In the genomic region with DNA sequence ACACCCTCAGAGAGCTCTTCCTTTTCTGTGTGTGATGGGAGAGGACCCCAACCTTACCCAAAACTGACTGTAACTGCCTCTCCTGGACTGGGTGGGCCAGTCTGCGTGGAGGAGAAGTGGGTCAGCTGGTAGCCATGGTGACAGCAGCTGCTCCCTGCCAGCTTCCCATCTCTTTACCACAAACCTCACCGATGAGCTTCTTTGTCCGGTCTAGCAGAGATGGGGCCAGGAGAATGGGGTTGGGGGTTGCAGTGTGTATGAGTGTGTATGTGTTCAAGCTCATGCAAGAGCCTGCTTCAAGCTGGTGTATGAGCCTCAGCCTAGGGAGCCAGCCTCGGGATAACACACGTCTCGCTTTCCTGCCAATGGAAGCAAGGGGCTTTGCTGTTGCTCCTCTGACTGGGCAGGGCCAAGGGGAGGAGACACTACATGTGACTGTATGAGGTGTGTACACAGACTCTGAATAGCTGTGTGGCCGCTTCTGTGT, we compare ENCODE assay signal across 14 mouse cellular contexts. TPM values are rescaled to one million over a fixed set of nuclear protein-coding genes. Genes with fewer than 3 reads are reported as not detected.
DNase-seq lines count a peak whose midpoint lies in the region; ATAC-seq lines count a peak whose summit lies in the region.
"Had no signal": no experiment of that assay in that cellular context is flagged by ENCODE, and none has a peak within 500 bp of the region (broad histone marks: within the 10 kb centered on the region; RNA-seq: fewer than 3 reads in every experiment).

No protein-coding gene starts in this region.

- no peaks in the 10 kb centered on the region for H3K27me3 ChIP-seq in hindbrain, embryonic 11.5 days (ENCODE audit: control insufficient read depth, insufficient read depth, low read length)
- no peaks in the 10 kb centered on the region for H3K27me3 ChIP-seq in midbrain, embryonic 15.5 days (replicated peaks)
- H3K27me3 ChIP-seq: limb, embryonic 13.5 days; lung, embryonic 15.5 days had no signal

- no peaks in the 10 kb centered on the region for H3K9me3 ChIP-seq in hindbrain, embryonic 11.5 days (ENCODE audit: control insufficient read depth, low read length)
- H3K9me3 ChIP-seq in midbrain, embryonic 15.5 days = no peaks in the 10 kb centered on the region
- H3K9me3 ChIP-seq: limb, embryonic 13.5 days; lung, embryonic 15.5 days had no signal

- H3K27ac ChIP-seq in hindbrain, embryonic 11.5 days (ENCODE audit: low read depth, low read length) = no peak overlapping the region
- H3K27ac ChIP-seq in midbrain, embryonic 15.5 days = peak overlapping the region; percentile 52; the same call in 1 of the 2 replicates
- H3K27ac ChIP-seq: limb, embryonic 13.5 days; lung, embryonic 15.5 days had no signal

- H3K9ac ChIP-seq in hindbrain, embryonic 11.5 days (ENCODE audit: low read depth, low read length) = no peak overlapping the region
- no peak overlapping the region for H3K9ac ChIP-seq in midbrain, embryonic 15.5 days
- H3K9ac ChIP-seq: limb, embryonic 13.5 days; lung, embryonic 15.5 days had no signal

- H3K4me1 ChIP-seq in hindbrain, embryonic 11.5 days (replicated peaks; ENCODE audit: control insufficient read depth, insufficient read depth, low read length) = 0 out of 2 replicates have a peak, but pooled peaks cover 2% of the 10 kb centered on the region
- peaks cover 16% of the 10 kb centered on the region for H3K4me1 ChIP-seq in midbrain, embryonic 15.5 days
- H3K4me1 ChIP-seq: limb, embryonic 13.5 days; lung, embryonic 15.5 days had no signal

- no peak overlapping the region for H3K4me3 ChIP-seq in hindbrain, embryonic 11.5 days (ENCODE audit: low read depth, low read length)
- H3K4me3 ChIP-seq in midbrain, embryonic 15.5 days = no peak overlapping the region
- H3K4me3 ChIP-seq: limb, embryonic 13.5 days; lung, embryonic 15.5 days had no signal

- peak; percentile 45 for DNase-seq in cerebellum, adult 9-10 months
- no peak for DNase-seq in cerebellum, adult 8-10 months
- peak; percentile 31 for DNase-seq in MN1 (ENCODE audit: low spot score)
- no peak for DNase-seq in hindbrain, embryonic 11.5 days (ENCODE audit: low spot score)
- DNase-seq in heart, postnatal 14 days = no peak
- DNase-seq in gastrocnemius, postnatal 10 days = no peak
- no peak for DNase-seq in ovary, postnatal 14 days (ENCODE audit: low spot score)
- DNase-seq: embryo, embryonic 11 days; heart, adult 18-20 months; heart, postnatal 36 days; layer of hippocampus, adult 9-11 months had no signal

- no peaks in the 10 kb centered on the region for H3K36me3 ChIP-seq in hindbrain, embryonic 11.5 days (ENCODE audit: control insufficient read depth, insufficient read depth, low read length)
- no peaks in the 10 kb centered on the region for H3K36me3 ChIP-seq in midbrain, embryonic 15.5 days (replicated peaks)
- H3K36me3 ChIP-seq: limb, embryonic 13.5 days; lung, embryonic 15.5 days had no signal

- no peak overlapping the region for H3K4me2 ChIP-seq in hindbrain, embryonic 11.5 days (replicated peaks; ENCODE audit: low read depth, low read length)
- H3K4me2 ChIP-seq in midbrain, embryonic 15.5 days = peak overlapping the region; percentile 24
- H3K4me2 ChIP-seq: limb, embryonic 13.5 days; lung, embryonic 15.5 days had no signal

- peak; percentile 53 for ATAC-seq in hindbrain, embryonic 11.5 days (ENCODE audit: low FRiP score)
- ATAC-seq in midbrain, embryonic 15.5 days (replicated peaks) = peak; percentile 78

- 53% methylated on average over 7 of the region's 7 CpGs for WGBS in hindbrain, embryonic 11.5 days
- WGBS in midbrain, embryonic 15.5 days = 21% methylated on average over 7 of the region's 7 CpGs

- intact Hi-C loops in heart, postnatal 14 days (cut with DNase I) = no loop called here

RNA-seq across cellular contexts. Expression of a gene that starts 15.7 kb away (rescaled TPM):
- polyA plus RNA-seq in hindbrain, embryonic 11.5 days (2014; fragmentation: Nextera tagmentation; extraction: Ambion mirVana) = 3.5 and 3.6 TPM in 2 replicates
- 25.4 and 27.0 TPM in 2 replicates for polyA plus RNA-seq in midbrain, embryonic 15.5 days (2015; fragmentation: Nextera tagmentation; extraction: Ambion mirVana)
- under 1 TPM; 0.12 to 0.22 TPM for total RNA-seq in heart, postnatal 14 days (2021)
- under 1 TPM; 0.20 to 0.40 TPM for total RNA-seq in gastrocnemius, postnatal 10 days (2021)

RNA-seq across cellular contexts. Expression of a gene that starts 38.9 kb away (rescaled TPM):
- 123 and 126 TPM in 2 replicates for polyA plus RNA-seq in hindbrain, embryonic 11.5 days (2014; fragmentation: Nextera tagmentation; extraction: Ambion mirVana)
- polyA plus RNA-seq in midbrain, embryonic 15.5 days (2015; fragmentation: Nextera tagmentation; extraction: Ambion mirVana) = 79.2 and 81.6 TPM in 2 replicates
- total RNA-seq in heart, postnatal 14 days (2021) = 10 to 100 TPM; 66.3 to 67.9 TPM
- 10 to 100 TPM; 47.2 to 55.8 TPM for total RNA-seq in gastrocnemius, postnatal 10 days (2021)

RNA-seq across cellular contexts. Expression of a gene that starts 54.5 kb away (rescaled TPM):
- 32.0 and 37.1 TPM in 2 replicates for polyA plus RNA-seq in hindbrain, embryonic 11.5 days (2014; fragmentation: Nextera tagmentation; extraction: Ambion mirVana)
- polyA plus RNA-seq in midbrain, embryonic 15.5 days (2015; fragmentation: Nextera tagmentation; extraction: Ambion mirVana) = 37.3 and 39.1 TPM in 2 replicates
- 1 to 10 TPM; 3.6 to 3.9 TPM for total RNA-seq in heart, postnatal 14 days (2021)
- 1 to 10 TPM; 3.9 to 6.5 TPM for total RNA-seq in gastrocnemius, postnatal 10 days (2021)

Comparison
In these comparisons a context has a peak if more than half of its experiments do, and no peak if none do; other contexts are left out.
1. DNase-seq: peak in cerebellum, adult 9-10 months (single experiment) and MN1 (single experiment); none in cerebellum, adult 8-10 months (single experiment), hindbrain, embryonic 11.5 days (single experiment), heart, postnatal 14 days (0 of 2), gastrocnemius, postnatal 10 days (single experiment) and ovary, postnatal 14 days (single experiment).